Mouse (Mus musculus) G1E-ER4 (cell line): ENCODE measurements around the gene Cdrt4. TPM values are rescaled to one million over a fixed set of nuclear protein-coding genes. Genes with fewer than 3 reads are reported as not detected.

Experiments
- GATA1 ChIP-seq: IDR thresholded peaks from one replicate; pipeline ENCODE4 v1.8.0; 2012; ENCODE audit warnings: low read length, inconsistent platforms
- polyA plus RNA-seq: library from polyadenylated mRNA; stranded (reverse); fragments of >175 nt; gene quantifications from 2 replicates; pipeline ENCODE4 v1.2.3, GENCODE M21; 2012

Cdrt4 gene
- polyA plus RNA-seq, 1 experiment = not detected

GRCm38 (mm10) chr11:63040002-63040661, 89.1 kb downstream of the Cdrt4 start:
- TF ChIP-seq GATA1 = no peak

Other genes with a start within 250 kb of the Cdrt4 start
- not detected in 2 replicates for gene Zfp287, start 219.3 kb upstream of the Cdrt4 start, polyA plus RNA-seq
- not detected in 2 replicates for gene Gm10428, start 198.1 kb upstream of the Cdrt4 start, polyA plus RNA-seq
- gene Zfp286, start 161.7 kb upstream of the Cdrt4 start, polyA plus RNA-seq = not detected in 2 replicates
- not detected in 2 replicates for gene Trim16, start 131.0 kb upstream of the Cdrt4 start, polyA plus RNA-seq
- gene Fbxw10, start 104.1 kb upstream of the Cdrt4 start, polyA plus RNA-seq = not detected in 2 replicates
- 2.4 and 2.7 TPM in 2 replicates for gene Tvp23b, start 71.7 kb upstream of the Cdrt4 start, polyA plus RNA-seq
- not detected in 2 replicates for gene Tekt3, start 110.5 kb downstream of the Cdrt4 start, polyA plus RNA-seq
- gene Pmp22, start 177.8 kb downstream of the Cdrt4 start, polyA plus RNA-seq = not detected in 2 replicates